Mouse (Mus musculus): ENCODE data around the gene Tas2r123. TPM values are rescaled to one million over a fixed set of nuclear protein-coding genes. Genes with fewer than 3 reads are reported as not detected.

Gene Tas2r123
- not detected in 2 replicates for polyA plus RNA-seq (2016; fragmentation: Nextera tagmentation; extraction: Ambion mirVana)

- whole genome bisulfite sequencing: 89% methylated on average over 1 of the region's 1 CpGs
- Histone ChIP-seq H3K27ac (replicated peaks) (no peak within 1 kb of the TSS), H3K4me1 (no peaks in the 10 kb centered on the region), H3K27me3 (replicated peaks; ENCODE audit: low read depth, poor library complexity, severe bottlenecking) (no peaks in the 10 kb centered on the region), H3K36me3 (replicated peaks) (no peaks in the 10 kb centered on the region), H3K4me3 (no peak within 1 kb of the TSS), H3K9me3 (no peaks in the 10 kb centered on the region)
- no peak for DNase-seq (ENCODE audit: low spot score)
Observed at GRCm38 (mm10) chr6:132846842-132847241, at the start of gene Tas2r123. Gene Tas2r123, plus strand, starts transcription at chr6:132847142.

GRCm38 (mm10) chr6:132802518-132802917 is 44.4 kb upstream of the Tas2r123 start, which contains the start of gene Tas2r117:
Gene Tas2r117, plus strand, starts transcription at chr6:132802818.
- Histone ChIP-seq H3K4me1 (no peaks in the 10 kb centered on the region), H3K9me3 (no peaks in the 10 kb centered on the region), H3K4me3 (no peak within 1 kb of the TSS), H3K27me3 (replicated peaks; ENCODE audit: low read depth, poor library complexity, severe bottlenecking) (no peaks in the 10 kb centered on the region), H3K27ac (replicated peaks) (no peak within 1 kb of the TSS), H3K36me3 (replicated peaks) (no peaks in the 10 kb centered on the region)
- WGBS: 92% methylated on average over 1 of the region's 1 CpGs
- no peak for DNase-seq (ENCODE audit: low spot score)

GRCm38 (mm10) chr6:132855138-132855537 is 8.2 kb downstream of the Tas2r123 start, which contains the start of gene Tas2r116:
Gene Tas2r116, plus strand, starts transcription at chr6:132855438.
- Histone ChIP-seq H3K27me3 (replicated peaks; ENCODE audit: low read depth, poor library complexity, severe bottlenecking) (no peaks in the 10 kb centered on the region), H3K4me3 (no peak within 1 kb of the TSS), H3K9me3 (no peaks in the 10 kb centered on the region), H3K27ac (replicated peaks) (no peak within 1 kb of the TSS), H3K4me1 (no peaks in the 10 kb centered on the region), H3K36me3 (replicated peaks) (no peaks in the 10 kb centered on the region)
- WGBS: 84% methylated on average over 1 of the region's 1 CpGs
- no peak for DNase-seq (ENCODE audit: low spot score)

DNA sequence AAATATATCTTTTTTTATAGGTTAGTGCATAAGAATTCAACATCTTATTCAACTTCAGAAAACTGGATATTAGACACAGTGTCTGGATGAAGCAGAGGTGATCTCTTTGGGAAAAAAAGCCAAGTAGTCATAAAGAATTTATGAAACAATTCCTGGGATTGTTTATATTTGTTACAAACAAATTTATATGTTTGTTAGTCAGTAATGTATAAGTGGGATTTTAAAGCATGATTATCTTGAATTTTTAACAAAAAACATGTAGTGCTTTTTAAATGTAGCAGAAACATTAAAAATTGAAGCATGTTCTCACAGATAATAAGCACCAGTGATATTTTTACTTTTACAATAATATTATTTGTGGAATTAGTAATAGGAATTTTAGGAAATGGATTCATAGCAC is 20.8 kb downstream of the Tas2r123 start, which contains the start of gene Tas2r110:
Gene Tas2r110, plus strand, starts transcription at position 301 of the 400 bp plus-strand sequence.
- no peak within 1 kb of the TSS for H3K4me3 ChIP-seq
- H3K27me3 ChIP-seq (replicated peaks; ENCODE audit: low read depth, poor library complexity, severe bottlenecking): no peaks in the 10 kb centered on the region
- DNase-seq (ENCODE audit: low spot score): no peak
- no peaks in the 10 kb centered on the region for H3K4me1 ChIP-seq
- no peaks in the 10 kb centered on the region for H3K36me3 ChIP-seq (replicated peaks)
- H3K27ac ChIP-seq (replicated peaks): no peak within 1 kb of the TSS
- H3K9me3 ChIP-seq: no peaks in the 10 kb centered on the region

- no peaks in the 10 kb centered on the region for H3K36me3 ChIP-seq (replicated peaks)
- WGBS: 81% methylated on average over 1 of the region's 1 CpGs
- H3K4me1 ChIP-seq: no peaks in the 10 kb centered on the region
- no peak within 1 kb of the TSS for H3K4me3 ChIP-seq
- DNase-seq (ENCODE audit: low spot score): no peak
- no peaks in the 10 kb centered on the region for H3K27me3 ChIP-seq (replicated peaks; ENCODE audit: low read depth, poor library complexity, severe bottlenecking)
- no peak within 1 kb of the TSS for H3K27ac ChIP-seq (replicated peaks)
- H3K9me3 ChIP-seq: no peaks in the 10 kb centered on the region
Observed at GRCm38 (mm10) chr6:132892711-132893110, 45.8 kb downstream of the Tas2r123 start, which contains the start of gene Tas2r113. Gene Tas2r113, plus strand, starts transcription at chr6:132893011.

Other genes with a start within 250 kb of the Tas2r123 start
- not detected in 2 replicates for gene A630073D07Rik, start 195.6 kb upstream of the Tas2r123 start, polyA plus RNA-seq (2016; fragmentation: Nextera tagmentation; extraction: Ambion mirVana)
- gene Tas2r120, start 190.2 kb upstream of the Tas2r123 start, polyA plus RNA-seq (2016; fragmentation: Nextera tagmentation; extraction: Ambion mirVana): not detected in 2 replicates
- not detected in 2 replicates for gene Tas2r121, start 146.1 kb upstream of the Tas2r123 start, polyA plus RNA-seq (2016; fragmentation: Nextera tagmentation; extraction: Ambion mirVana)
- gene Tas2r122, start 135.2 kb upstream of the Tas2r123 start, polyA plus RNA-seq (2016; fragmentation: Nextera tagmentation; extraction: Ambion mirVana): not detected in 2 replicates
- gene Tas2r115, start 109.1 kb upstream of the Tas2r123 start, polyA plus RNA-seq (2016; fragmentation: Nextera tagmentation; extraction: Ambion mirVana): not detected in 2 replicates
- not detected in 2 replicates for gene Tas2r124, start 92.4 kb upstream of the Tas2r123 start, polyA plus RNA-seq (2016; fragmentation: Nextera tagmentation; extraction: Ambion mirVana)
- gene Tas2r102, start 85.0 kb upstream of the Tas2r123 start, polyA plus RNA-seq (2016; fragmentation: Nextera tagmentation; extraction: Ambion mirVana): not detected in 2 replicates
- gene Tas2r136, start 69.0 kb upstream of the Tas2r123 start, polyA plus RNA-seq (2016; fragmentation: Nextera tagmentation; extraction: Ambion mirVana): not detected in 2 replicates
- gene Tas2r117, start 44.3 kb upstream of the Tas2r123 start, polyA plus RNA-seq (2016; fragmentation: Nextera tagmentation; extraction: Ambion mirVana): not detected in 2 replicates
- gene Tas2r116, start 8.3 kb downstream of the Tas2r123 start, polyA plus RNA-seq (2016; fragmentation: Nextera tagmentation; extraction: Ambion mirVana): not detected in 2 replicates
- gene Tas2r110, start 20.9 kb downstream of the Tas2r123 start, polyA plus RNA-seq (2016; fragmentation: Nextera tagmentation; extraction: Ambion mirVana): not detected in 2 replicates
- not detected in 2 replicates for gene Tas2r113, start 45.9 kb downstream of the Tas2r123 start, polyA plus RNA-seq (2016; fragmentation: Nextera tagmentation; extraction: Ambion mirVana)
- gene Tas2r125, start 62.5 kb downstream of the Tas2r123 start, polyA plus RNA-seq (2016; fragmentation: Nextera tagmentation; extraction: Ambion mirVana): not detected in 2 replicates
- gene Tas2r129, start 104.0 kb downstream of the Tas2r123 start, polyA plus RNA-seq (2016; fragmentation: Nextera tagmentation; extraction: Ambion mirVana): not detected in 2 replicates
- gene Tas2r131, start 110.8 kb downstream of the Tas2r123 start, polyA plus RNA-seq (2016; fragmentation: Nextera tagmentation; extraction: Ambion mirVana): not detected in 2 replicates
- gene Tas2r109, start 133.8 kb downstream of the Tas2r123 start, polyA plus RNA-seq (2016; fragmentation: Nextera tagmentation; extraction: Ambion mirVana): not detected in 2 replicates
- gene Tas2r103, start 190.0 kb downstream of the Tas2r123 start, polyA plus RNA-seq (2016; fragmentation: Nextera tagmentation; extraction: Ambion mirVana): not detected in 2 replicates
- not detected in 2 replicates for gene Tas2r140, start 208.7 kb downstream of the Tas2r123 start, polyA plus RNA-seq (2016; fragmentation: Nextera tagmentation; extraction: Ambion mirVana)